Mouse (Mus musculus) common myeloid progenitor, adult 5-6 weeks (primary cell): ENCODE measurements around the gene Llgl1. TPM values are rescaled to one million over a fixed set of nuclear protein-coding genes. Genes with fewer than 3 reads are reported as not detected.
A peak's percentile ranks its signal among the peaks of the same experiment; 100 is the strongest.

Experiments
- ATAC-seq: replicated peaks from 2 replicates; pipeline ENCODE4 v1.8.0; 2016; ENCODE audit warnings: low read depth, mild to moderate bottlenecking, moderate TSS enrichment, inconsistent platforms; ENCODE audit not compliant: poor library complexity, severe bottlenecking
- total RNA-seq: library from RNA; stranded (forward); fragments of 200-1000, 187-1606 nt; gene quantifications from 2 replicates; pipeline ENCODE4 v1.2.3, GENCODE M21; 2017

The Llgl1 gene
- total RNA-seq, 1 experiment from 2014 or later = 10.4 TPM

GRCm38 (mm10) chr11:60719263-60719662 lies 19.7 kb downstream of the Llgl1 start:
- no peak for ATAC-seq

- peak; percentile 34 for ATAC-seq
These were observed 27.3 kb downstream of the Llgl1 start, which contains the start of gene Flii for GRCm38 (mm10) chr11:60726601-60727391. Gene Flii, minus strand, starts transcription at chr11:60727263.

GRCm38 (mm10) chr11:60727392-60728140 lies 28.0 kb downstream of the Llgl1 start:
- ATAC-seq = peak; percentile 11

- ATAC-seq = peak; percentile 89
These were observed 28.8 kb downstream of the Llgl1 start, which contains the start of gene Mief2 for GRCm38 (mm10) chr11:60728260-60728761. Gene Mief2, plus strand, starts transcription at chr11:60728398.

- ATAC-seq = no peak
These were observed 29.7 kb downstream of the Llgl1 start for GRCm38 (mm10) chr11:60729217-60729641.

- no peak for ATAC-seq
These were observed 30.6 kb downstream of the Llgl1 start for GRCm38 (mm10) chr11:60730169-60730568.

- no peak for ATAC-seq
These were observed 31.7 kb downstream of the Llgl1 start for GRCm38 (mm10) chr11:60731251-60731650.

- ATAC-seq = no peak
These were observed 34.7 kb downstream of the Llgl1 start for GRCm38 (mm10) chr11:60734206-60734605.

GRCm38 (mm10) chr11:60735191-60735590 lies 35.7 kb downstream of the Llgl1 start:
- ATAC-seq = no peak

- ATAC-seq = no peak
These were observed 37.0 kb downstream of the Llgl1 start for GRCm38 (mm10) chr11:60736491-60736890.

- ATAC-seq = no peak
These were observed 37.9 kb downstream of the Llgl1 start for GRCm38 (mm10) chr11:60737450-60737849.

- ATAC-seq = no peak
These were observed 40.8 kb downstream of the Llgl1 start for GRCm38 (mm10) chr11:60740321-60740720.

GRCm38 (mm10) chr11:60755570-60755969 lies 56.0 kb downstream of the Llgl1 start:
- ATAC-seq = no peak

GRCm38 (mm10) chr11:60761681-60762080 lies 62.2 kb downstream of the Llgl1 start:
- no peak for ATAC-seq

Other genes with a start within 250 kb of the Llgl1 start
- 87.4 and 98.2 TPM in 2 replicates for gene Drg2, start 245.1 kb upstream of the Llgl1 start, total RNA-seq
- gene Myo15, start 230.4 kb upstream of the Llgl1 start, total RNA-seq = 0.09 TPM in 1 of 2 replicates, not detected in the other
- 30.4 and 31.4 TPM in 2 replicates for gene Alkbh5, start 163.3 kb upstream of the Llgl1 start, total RNA-seq
- 83.6 and 129 TPM in 2 replicates for gene Flii, start 27.5 kb downstream of the Llgl1 start, total RNA-seq
- gene Mief2, start 28.7 kb downstream of the Llgl1 start, total RNA-seq = 3.5 TPM in 2 replicates
- 19.3 and 29.9 TPM in 2 replicates for gene Top3a, start 77.6 kb downstream of the Llgl1 start, total RNA-seq
- 15.3 and 21.3 TPM in 2 replicates for gene Smcr8, start 77.8 kb downstream of the Llgl1 start, total RNA-seq
- gene Shmt1, start 112.0 kb downstream of the Llgl1 start, total RNA-seq = 71.9 and 77.1 TPM in 2 replicates
- gene Dhrs7b, start 130.9 kb downstream of the Llgl1 start, total RNA-seq = 10.7 and 14.1 TPM in 2 replicates
- gene Tmem11, start 179.5 kb downstream of the Llgl1 start, total RNA-seq = 82.0 and 86.5 TPM in 2 replicates
- gene Natd1, start 215.0 kb downstream of the Llgl1 start, total RNA-seq = 1.4 and 1.7 TPM in 2 replicates
- gene Map2k3, start 232.3 kb downstream of the Llgl1 start, total RNA-seq = 18.3 and 21.3 TPM in 2 replicates